Mouse (Mus musculus): ENCODE measurements around the gene Macrod1.

DNA sequence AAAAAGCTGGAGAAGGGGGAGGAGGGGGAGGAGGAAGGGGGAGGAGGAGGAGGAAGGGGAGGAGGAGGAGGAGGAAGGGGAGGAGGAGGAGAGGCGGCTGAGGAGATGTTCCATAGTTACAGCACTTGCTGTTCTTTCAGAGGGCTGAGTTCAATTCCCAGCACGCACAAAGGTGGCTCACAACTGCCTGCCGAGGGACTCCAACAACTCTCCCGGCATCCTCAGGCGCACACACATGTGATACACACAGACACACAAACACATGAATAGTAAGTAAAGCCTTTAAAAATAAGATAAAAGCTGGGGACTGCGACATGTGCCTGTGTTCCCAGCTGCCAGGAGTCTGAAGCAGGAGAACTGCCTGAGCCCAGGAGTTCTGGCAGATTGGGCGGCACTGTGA, 124.9 kb downstream of the Macrod1 start:
- TF ChIP-seq CTCF (IDR thresholded peaks at IDR 0.05; ENCODE audit: low read depth, low read length): no peak
- TF ChIP-seq POLR2A (IDR thresholded peaks at IDR 0.05; ENCODE audit: borderline replicate concordance, low read depth, low read length): no peak

Measured in bone marrow macrophage, adult 2 months (primary cell).